Mouse (Mus musculus): Measurements from ENCODE around the gene Rgs9.
A peak's percentile ranks its signal among the peaks of the same experiment; 100 is the strongest.

Rgs9 gene

DNA sequence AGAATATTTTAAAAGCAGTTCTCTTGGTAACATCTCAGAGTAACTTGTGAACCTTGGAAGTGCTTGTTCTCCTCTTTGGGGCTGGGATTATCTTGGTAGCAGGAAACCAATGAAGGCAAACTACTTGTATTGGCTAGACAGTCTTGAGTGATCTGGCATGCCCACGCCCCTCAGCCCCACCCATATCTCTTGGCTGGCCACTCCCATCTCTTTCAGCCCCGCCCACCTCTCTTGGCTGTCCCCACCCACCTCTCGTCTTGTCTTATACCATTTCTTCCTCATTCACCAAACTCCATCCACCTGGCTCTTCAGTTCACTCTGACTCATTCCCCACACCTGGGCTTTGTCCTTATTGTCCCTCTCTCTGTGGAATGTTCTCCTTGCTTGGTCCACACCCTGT lies 64.3 kb downstream of the Rgs9 start:
- no peak for DNase-seq

DNA sequence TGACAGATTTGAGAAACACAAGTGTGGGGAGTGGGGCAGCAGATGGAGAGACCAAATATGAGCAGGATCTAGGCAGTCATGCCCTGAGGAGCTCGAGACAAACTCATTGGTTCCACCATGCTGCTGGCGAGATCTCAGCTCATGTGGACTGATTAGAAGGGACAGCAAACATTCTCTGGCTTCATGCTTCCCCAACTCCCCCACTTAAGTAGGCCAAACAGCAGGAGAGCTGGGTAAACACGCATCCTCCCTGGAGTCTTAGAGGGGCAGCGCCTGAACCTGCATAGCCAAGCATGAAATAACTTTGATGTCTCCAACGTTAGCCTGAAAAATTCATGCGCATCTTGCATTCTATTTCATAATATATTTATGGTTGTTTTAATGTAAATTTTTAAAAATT lies 65.1 kb downstream of the Rgs9 start:
- DNase-seq = no peak

DNA sequence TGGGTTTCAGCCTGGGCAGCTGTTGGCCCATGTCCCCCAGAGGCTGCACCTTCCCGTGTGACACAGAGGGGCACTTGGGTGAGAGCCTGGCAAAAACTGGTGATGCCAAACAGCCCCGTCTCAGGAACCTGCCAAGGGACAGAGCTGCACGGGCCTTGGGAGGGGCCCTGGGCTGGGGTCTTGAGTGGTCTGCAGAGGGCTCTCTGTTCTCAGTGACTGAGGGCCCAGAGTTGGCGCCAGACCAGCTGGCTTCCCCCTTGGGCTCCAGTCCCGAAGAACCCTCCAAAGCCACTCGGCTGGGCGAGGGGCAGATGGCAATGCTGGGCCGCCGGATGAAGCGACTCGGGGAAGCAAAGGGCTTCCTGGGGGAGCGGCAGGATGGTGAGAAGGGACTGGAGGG lies 70.8 kb downstream of the Rgs9 start:
- DNase-seq = no peak

DNA sequence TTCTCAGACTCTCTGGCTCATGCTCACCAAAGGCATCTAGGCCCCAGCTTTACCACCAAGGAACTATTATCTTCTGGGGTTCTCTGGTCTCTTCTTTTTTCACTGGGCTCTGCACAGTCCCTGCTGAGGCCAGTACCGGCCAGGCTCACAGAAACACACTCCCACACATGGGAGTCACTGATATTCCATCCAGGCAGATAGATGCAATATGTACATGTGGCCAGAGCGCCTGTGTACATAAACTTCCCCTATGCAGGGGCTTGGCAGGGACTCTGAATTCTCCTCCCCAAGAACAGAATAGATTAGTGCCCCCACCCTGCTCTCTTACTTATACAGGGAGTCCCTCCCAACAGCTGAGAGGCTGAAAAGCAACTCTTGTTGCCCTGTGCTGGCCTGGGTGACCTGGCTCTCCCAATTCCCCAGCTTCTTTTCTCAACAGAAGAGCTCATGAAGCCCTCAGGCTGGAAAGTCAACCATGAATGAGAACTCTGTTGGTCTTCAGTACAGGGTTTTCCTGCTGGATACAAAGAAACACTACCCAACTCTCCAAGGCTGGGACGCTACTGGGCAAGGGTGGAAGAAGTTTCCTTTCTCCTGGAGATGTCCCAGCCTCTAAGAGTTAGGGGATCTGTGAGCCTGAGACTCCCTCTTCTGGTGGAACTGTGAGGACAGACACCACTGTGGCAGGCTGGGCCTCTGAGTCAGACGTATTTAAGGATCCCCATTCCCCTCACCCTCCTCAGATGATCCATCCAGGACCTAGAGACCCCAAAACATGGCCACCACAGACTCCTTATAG lies 76.5 kb downstream of the Rgs9 start:
- DNase-seq = no peak

DNA sequence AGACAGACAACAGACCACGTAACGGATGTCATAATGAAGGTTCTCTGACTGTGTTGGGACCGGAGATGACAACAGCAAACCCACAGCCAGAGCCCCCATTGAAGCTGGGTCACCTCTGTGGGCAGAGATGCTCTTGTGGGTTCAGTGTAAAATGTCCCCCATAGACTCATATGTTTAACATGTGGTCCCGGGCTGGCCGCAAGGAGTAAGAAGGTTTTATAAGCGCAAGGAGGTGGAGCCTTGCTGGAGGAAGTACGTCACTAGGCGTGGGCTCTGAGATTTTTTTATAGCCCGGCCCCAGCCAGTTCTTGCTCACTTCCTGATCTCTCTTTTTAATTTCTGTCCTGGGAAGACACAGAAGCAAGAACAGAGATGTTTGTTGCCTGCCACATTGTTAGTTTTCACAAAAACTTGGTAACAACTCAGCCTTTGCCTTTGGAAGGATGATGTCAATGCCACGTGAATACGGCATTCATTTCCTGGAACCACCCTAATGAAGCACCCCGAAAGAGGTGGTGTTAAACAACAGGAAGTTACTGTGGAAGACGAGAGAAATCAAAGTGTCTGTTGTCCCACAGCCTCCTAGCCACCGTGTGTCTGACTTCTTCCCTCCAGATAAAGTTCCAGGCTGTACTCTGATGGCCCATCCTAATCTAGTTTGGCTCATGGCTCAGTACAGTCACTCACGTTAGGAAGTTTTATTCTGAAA lies 79.1 kb downstream of the Rgs9 start:
- no peak for DNase-seq

DNA sequence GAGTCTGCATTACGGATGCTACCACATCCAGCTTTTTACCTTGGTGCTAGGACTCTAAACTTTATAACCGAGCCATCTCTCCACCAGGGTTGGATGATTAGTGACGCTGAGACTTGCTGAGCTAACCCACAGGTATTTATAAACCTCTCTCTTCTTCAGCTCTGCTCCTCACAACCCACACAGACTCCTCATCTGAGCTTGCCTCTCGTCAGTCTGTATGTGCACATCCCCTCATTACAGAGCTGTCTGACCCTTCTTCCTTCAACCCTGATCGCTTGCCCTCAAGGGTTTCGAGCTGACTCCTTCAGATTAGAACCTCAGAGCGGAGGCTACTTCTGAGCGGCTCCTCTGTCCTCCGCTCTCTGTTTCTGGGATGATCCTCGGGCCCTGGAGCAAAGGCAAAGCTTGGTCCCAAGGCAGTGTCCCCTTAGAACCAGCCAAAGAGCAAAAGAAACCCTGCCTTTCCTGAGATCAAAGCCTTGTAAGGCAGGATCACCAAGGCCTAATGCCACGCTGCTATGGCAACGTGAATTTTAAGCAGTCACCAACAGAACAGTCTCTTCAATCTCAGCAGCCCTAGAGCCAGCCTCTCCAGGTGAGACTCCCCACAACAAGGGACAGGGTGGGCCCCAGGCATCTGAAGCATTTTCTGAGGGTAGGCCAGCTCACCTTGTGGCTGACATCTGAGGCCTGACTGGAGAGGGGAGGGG lies 79.9 kb downstream of the Rgs9 start:
- no peak for DNase-seq

DNA sequence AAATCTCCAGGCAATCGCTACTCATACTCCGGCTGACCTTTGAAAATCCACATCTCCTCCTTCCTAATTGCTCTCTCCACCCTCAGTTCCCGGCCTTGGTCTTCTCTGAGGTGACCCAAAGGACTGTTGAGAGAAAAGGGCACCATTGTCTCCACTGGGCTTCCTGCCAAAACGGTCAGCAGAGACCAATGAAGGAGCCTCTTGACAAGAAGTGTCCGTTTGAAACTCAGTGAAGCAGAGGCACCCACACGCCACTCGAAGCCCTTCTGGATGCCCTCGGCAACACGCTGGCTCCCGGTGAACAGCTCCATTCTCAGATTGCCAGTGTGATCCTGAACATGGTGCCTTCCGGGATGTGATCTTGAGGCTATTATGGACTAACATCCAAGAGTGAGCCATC lies 87.2 kb downstream of the Rgs9 start:
- DNase-seq = no peak

DNA sequence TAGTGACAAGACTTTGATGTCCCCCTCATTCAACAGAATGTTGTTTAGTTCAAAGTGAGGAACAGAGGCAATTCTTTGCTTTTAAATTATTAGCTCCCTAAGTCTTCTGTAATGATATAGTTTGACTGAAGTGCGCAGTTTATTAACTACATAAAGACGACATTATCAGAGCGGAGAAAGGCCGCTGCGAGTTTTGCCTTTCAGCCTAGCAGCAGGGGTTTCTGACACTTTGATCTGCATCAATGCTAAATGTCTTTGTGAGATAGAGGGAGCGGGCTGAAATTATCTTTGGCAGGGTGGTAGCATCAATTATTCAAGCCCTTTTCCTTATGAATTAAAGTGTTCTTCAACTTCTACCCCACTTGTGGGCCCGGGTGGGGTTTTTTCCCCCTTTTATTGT lies 87.6 kb downstream of the Rgs9 start:
- no peak for DNase-seq

DNA sequence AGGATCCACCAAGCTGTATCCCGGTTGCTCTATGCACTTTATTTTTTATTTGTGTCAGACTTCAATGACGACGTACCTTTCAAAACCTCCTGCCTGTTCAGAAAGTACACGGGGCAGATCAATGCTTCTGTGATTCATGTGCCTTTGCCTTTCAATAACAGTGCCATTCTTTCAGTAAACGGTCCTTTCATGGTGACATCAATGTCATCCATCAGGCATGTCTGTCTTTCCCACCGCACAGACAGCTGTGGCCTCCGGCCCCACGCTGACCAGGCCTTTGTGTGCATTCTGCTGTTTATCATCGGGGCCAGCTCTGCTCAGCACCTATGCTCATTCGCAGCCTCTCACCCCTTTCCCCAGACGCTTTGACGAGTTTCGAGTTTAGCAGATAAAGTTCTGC lies 91.2 kb downstream of the Rgs9 start:
- no peak for DNase-seq

DNA sequence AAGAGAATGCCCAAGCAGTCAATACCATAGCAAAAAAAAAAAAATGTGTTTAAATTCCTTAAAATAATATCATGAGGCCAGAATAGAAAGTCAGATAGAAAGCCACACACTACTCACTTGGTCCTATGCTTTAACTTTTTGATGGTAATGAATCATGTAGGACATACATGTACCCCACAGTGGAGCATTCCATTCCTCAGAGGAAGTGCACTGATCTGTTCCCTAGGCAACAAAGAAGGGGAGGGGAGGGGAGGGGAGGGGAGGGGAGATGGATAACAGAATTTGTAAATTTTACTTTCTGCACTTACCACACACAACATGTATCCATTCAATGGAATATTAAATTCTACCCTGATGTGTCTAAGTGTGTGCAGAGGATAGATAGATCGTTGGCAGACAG lies 91.9 kb downstream of the Rgs9 start:
- no peak for DNase-seq

DNA sequence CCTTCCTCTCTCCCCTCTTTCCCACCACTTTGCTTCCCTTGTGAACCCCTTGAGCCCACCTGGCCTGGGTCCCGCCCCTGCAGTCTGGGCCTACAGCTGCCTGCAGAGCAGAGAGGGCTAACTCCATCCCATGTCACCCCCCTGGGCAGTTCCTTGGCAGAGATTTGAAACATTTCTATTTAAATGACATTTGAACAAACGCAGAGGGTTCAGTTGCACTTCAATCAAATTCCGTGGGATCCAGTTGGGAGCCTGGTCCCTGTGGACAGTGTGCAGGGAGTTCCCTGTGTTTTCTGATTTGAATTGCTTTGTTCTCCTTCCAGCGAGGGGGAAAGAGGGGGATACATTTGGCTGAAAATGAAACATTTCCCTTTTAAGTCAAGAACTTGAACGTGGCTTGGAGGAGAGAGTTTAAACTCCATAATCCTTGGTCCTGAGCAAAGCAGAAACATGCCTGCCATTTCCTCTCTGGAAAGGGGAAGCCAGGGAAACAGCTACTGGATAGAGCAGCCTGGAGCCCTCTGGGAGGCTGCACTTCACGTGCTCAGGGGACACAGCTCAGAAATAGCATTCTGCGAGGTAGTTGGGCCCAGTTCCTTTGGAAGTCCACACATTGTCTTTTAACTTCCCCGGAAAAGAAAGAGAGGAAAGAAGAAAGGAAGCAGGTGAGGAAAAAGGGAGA lies 98.2 kb downstream of the Rgs9 start:
- no peak for DNase-seq

DNA sequence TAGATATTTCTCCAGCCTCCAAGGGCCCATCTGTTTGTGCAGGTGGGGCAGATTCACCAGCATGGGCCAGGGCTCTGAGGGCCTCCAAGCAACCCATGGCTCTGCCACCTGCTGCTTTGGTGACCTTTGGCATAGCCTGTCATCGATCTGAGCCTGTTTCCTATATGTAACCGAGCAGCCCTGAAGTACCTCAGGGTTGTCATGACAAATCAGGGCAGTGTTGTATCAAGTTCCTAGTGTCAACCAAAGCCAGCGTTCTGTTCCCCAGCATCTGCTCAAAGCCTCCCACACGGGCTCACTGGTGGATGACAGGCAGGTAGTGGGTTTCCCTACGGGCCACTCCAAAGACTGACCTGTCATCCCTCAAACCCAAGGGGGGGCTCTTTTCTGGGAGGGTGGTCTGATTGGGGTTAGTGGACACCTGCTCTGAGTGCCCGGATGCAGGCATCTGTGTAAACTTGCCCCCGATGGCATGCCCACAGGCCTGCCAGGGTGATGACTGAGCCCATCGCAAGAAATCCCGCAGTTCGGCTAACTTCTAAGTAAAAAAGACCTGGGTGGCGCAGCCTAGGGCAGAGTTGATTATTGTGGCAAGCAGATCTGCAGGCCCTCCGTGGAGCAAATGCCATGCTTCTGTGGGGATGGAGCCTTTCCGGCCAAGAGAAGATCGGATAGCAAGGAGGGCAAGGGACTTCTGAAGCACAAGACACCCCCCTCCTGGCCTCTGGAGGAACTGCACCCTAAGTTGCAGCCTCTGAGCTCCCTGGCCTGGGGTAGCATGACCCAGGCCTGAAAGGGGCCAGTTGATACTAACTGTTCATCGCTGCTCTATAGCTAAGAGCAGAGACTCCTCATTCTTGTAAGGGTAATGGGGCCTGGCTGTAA lies 105.0 kb downstream of the Rgs9 start:
- DNase-seq = peak; percentile 68

DNA sequence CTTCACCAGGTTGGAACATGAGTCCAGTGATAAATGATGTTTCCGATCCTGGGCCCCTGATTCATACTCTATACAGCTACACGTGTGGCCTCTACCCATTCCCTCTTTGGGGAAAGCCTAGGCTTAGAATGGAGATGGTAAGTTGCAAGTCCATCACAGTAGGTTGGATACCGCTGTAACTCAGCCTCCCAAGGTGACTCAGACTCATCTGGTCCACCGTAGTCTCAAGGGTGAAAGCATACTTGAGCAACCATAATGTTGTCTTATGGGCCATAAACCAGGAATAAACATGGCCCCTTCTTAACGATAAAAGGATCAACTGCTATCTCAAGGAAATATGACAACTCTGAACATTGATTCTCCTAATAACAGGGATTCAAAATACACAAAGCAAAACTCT lies 109.7 kb downstream of the Rgs9 start:
- no peak for DNase-seq

DNA sequence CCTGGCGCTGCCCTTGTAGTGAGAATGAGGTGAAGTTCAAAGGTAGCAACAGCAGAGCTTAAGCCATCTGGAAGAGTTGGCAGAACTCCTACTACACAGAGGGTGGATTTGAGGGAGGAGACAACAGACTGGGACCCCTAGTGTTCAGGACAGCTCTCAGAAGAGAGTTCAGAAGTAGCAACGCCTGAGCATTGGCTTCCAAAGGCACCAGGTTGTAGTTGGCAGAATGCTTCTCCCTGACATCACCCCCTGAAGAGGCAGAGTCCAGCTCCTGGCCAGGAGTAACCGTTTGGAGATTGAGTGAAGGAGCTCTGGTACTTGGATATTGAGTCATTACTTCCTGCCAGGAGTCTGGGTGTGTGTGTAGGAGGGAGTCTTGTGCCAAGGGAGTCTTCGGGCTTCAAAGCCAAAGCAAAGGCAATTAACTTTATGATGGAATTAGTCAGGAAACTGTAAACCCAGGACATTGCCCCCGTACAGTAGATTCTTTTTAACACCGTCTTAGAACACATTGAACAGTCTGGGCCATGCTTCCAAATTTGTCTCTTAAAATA lies 110.2 kb downstream of the Rgs9 start:
- DNase-seq = peak; percentile 6

DNA sequence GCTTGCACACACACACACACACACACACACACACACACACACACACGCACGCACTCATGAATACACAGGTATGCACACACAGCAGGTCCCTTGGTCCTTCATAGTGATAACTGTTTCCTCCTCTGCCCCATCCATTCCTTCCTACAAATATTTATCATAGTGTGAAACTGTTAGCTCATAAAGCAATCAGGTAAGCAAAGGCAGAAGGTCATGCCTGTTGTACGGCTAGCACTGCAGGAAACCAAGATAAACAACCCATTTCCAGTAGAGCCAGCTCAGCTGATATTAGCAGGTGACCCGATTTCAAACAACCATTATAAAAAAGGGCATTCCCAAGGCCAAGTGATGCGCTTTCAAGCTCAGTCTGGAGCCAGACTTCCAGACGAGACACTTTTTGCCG lies 116.8 kb downstream of the Rgs9 start:
- DNase-seq = no peak

DNA sequence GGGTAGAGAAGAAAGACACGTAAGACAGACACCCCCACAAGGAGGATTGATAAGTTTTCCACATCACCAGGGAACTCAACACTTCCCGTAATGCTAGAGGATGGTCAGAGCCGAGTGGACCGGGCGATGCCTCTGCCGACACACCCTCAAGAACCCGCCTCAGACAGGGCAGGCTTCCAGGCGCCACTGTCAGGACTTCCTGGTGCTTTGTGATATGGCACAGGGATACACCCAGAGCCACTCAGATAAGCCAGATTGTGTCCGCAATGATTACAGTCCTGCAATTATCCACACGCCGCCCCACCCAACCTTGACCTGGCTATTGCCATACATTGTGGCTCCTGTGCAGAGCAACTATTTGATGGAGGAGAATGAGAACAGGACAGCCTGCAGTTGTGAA lies 117.6 kb downstream of the Rgs9 start:
- DNase-seq = no peak

DNA sequence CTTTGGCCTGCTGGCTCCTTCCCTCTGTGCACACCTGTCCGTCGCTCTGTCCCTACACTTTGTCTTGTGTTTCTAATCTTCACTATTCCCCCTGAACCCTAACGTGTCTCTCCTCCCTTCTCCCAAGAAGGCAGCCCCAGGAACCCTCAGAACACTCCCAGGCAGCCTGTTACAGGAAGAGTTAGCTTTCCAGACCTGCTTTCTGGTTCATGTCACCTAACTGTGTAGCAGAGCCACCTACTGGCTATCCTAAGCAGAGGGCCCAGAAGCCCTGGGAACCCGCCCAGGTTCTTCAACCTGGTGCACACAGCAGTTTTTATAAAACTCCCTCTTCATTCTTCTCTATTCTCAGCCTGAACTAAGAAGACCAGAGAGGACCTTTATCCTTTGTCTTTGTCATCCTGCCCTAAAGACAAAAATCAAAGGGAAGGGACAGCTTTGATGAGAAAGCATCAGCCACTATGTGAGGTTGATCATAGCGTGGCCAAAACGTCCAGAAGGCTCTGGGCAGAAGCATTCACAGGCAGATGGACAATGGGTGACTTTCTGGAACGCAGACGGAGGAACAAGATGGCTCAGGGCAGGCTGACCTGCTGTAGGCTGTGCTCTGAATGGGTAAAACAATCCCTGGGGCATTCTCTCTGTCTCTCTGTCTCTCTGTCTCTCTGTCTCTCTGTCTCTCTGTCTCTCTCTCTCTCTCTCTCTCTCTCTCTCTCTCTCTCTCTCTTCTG lies 119.0 kb downstream of the Rgs9 start:
- peak; percentile 42 for DNase-seq

DNA sequence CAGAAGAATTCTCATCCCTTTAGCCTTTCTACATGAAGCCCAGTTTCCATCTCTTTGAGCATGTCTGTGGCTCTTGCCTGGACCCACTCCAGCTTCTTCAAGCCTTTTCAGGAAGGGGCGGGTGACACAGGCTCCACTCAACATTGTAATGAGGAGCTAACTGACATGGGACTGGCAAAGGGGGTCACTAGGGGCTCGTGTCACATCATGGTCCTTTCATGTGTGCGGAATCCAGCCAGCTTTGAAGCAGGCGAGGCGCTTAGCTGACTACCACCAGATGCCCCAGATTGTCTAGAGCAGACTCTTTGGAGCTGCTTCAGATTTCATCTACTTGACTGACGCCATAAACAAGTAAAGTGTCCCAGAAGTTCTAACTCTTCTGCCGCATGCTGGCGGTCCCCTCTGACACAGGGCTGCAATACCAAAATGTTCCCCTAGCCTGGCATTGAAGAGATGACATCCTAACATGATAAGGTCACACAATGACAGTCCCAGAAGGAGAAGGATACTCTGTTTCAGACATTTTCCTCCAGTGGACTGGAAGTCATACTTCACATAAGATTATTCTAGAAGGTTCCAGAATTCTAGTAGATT lies 122.5 kb downstream of the Rgs9 start:
- DNase-seq = no peak

Measured in cerebellum, adult 11 months (tissue).